Mouse (Mus musculus) embryonic facial prominence, embryonic 13.5 days (tissue): ENCODE measurements at regions not wholly inside any gene's neighbourhood (a gene's known extent, or its start where the extent isn't known, plus 50 kb on each side); places are given as distances from the start of the nearest gene placed in this dataset.

ENCODE experiments used
- ATAC-seq: fragments of 200-750 bp; cut with Nextera tagmentation; 2 replicates; pipeline ENCODE4 v1.8.0; 2017; ENCODE audit warnings: low read depth; ENCODE audit not compliant: insufficient number of reproducible peaks, insufficient read depth, low FRiP score, low TSS enrichment
- H3K27ac ChIP-seq: fragments of 300-500 bp; sonication (generic); 2 replicates; pipeline ENCODE4 v1.5.1; 2015; ENCODE audit warnings: moderate library complexity, mild to moderate bottlenecking, inconsistent platforms
- H3K27me3 ChIP-seq: fragments of 300-500 bp; sonication (generic); 2 replicates; pipeline ENCODE4 v1.6.1; 2015; ENCODE audit warnings: mild to moderate bottlenecking, inconsistent platforms
- H3K36me3 ChIP-seq: fragments of 300-500 bp; sonication (generic); 2 replicates; pipeline ENCODE4 v1.6.1; 2015; ENCODE audit warnings: mild to moderate bottlenecking, inconsistent platforms
- H3K4me1 ChIP-seq: fragments of 300-500 bp; sonication (generic); 2 replicates; pipeline ENCODE4 v1.6.1; 2015; ENCODE audit warnings: inconsistent platforms
- H3K4me2 ChIP-seq: fragments of 300-500 bp; sonication (generic); 2 replicates; pipeline ENCODE4 v1.6.1; 2015; ENCODE audit warnings: moderate library complexity, mild to moderate bottlenecking, inconsistent platforms
- H3K4me3 ChIP-seq: fragments of 300-500 bp; sonication (generic); 2 replicates; pipeline ENCODE4 v1.5.1; 2015; ENCODE audit warnings: mild to moderate bottlenecking, inconsistent platforms
- H3K9ac ChIP-seq: fragments of 300-500 bp; sonication (generic); 2 replicates; pipeline ENCODE4 v1.6.1; 2015; ENCODE audit warnings: mild to moderate bottlenecking, inconsistent platforms
- H3K9me3 ChIP-seq: fragments of 300-500 bp; sonication (generic); 2 replicates; pipeline ENCODE4 v1.6.1; 2016; ENCODE audit warnings: inconsistent platforms
- WGBS: fragments of 180-500 bp; shearing (Covaris S2); methylation state at CpG from one replicate; pipeline ENCODE4 v1.1.7; 2015; ENCODE audit warnings: mixed read lengths; 5-methylcytosine and 5-hydroxymethylcytosine counted together

GRCm38 (mm10) chr1:144314382-144314781, 65.3 kb upstream of the Rgs1 start:
- no peak for ATAC-seq
- Histone ChIP-seq H3K9ac (no peak overlapping the region), H3K4me3 (no peak overlapping the region), H3K9me3 (no peaks in the 10 kb centered on the region), H3K27ac (no peak overlapping the region), H3K4me1 (no peaks in the 10 kb centered on the region), H3K36me3 (no peaks in the 10 kb centered on the region), H3K4me2 (no peak overlapping the region), H3K27me3 (no peaks in the 10 kb centered on the region)
- WGBS, result 69% methylated on average over 2 of the region's 2 CpGs

GRCm38 (mm10) chr1:144313318-144313717, 64.3 kb upstream of the Rgs1 start:
- H3K27ac ChIP-seq, result no peak overlapping the region

DNA sequence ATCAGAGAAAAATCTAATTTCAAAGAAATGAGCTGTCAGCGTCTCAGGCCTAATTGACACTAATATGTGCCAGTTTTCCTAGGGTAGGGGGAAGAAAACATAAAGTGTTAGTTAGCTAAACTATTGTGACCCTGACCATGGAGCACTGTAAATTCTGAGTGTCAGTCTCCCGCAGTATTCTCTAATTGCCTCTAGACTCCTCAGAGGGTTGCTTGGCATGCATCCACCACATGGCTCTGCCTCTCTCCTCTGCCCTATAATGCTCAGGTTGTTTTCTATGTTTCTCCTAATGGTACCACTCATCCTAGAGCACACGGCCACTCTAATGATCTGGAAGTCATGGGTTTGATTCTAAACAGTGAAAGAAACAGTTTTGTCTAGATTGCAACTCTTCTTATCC, 60.9 kb upstream of the Rgs1 start:
- no peaks in the 10 kb centered on the region for H3K4me1 ChIP-seq
- no peak overlapping the region for H3K4me3 ChIP-seq
- H3K4me2 ChIP-seq, result no peak overlapping the region
- WGBS, result 66% methylated on average over 3 of the region's 3 CpGs
- H3K9ac ChIP-seq, result no peak overlapping the region
- no peaks in the 10 kb centered on the region for H3K9me3 ChIP-seq
- no peaks in the 10 kb centered on the region for H3K27me3 ChIP-seq
- no peak for ATAC-seq
- H3K36me3 ChIP-seq, result no peaks in the 10 kb centered on the region
- no peak overlapping the region for H3K27ac ChIP-seq

More at GRCm38 (mm10) chr1:144313318-144313717, 64.3 kb upstream of the Rgs1 start:
- Histone ChIP-seq H3K4me2 (no peak overlapping the region), H3K9me3 (no peaks in the 10 kb centered on the region), H3K9ac (no peak overlapping the region), H3K4me3 (no peak overlapping the region), H3K27me3 (no peaks in the 10 kb centered on the region), H3K4me1 (no peaks in the 10 kb centered on the region), H3K36me3 (no peaks in the 10 kb centered on the region)
- WGBS, result 76% methylated on average over 1 of the region's 1 CpGs
- no peak for ATAC-seq

DNA sequence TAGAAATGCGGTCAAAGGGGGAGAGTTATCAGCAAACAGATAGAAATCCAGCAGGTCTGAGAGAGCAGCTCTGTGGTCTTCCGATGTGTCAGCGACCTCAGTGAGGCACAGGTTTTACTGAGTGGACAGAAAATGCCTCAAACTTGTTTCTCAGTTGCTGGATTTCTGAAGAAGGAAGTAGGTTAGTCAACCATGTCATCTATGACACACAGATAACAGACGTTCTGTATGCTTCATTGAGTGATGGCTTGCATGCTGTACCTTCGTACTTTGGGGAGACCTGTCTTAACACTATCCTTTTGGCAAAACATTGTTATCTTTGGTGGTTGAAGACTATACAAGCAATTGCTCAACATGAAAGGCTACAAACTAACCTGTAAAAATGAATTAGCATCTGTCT, 59.3 kb upstream of the Rgs1 start:
- H3K27ac ChIP-seq, result no peak overlapping the region
- H3K4me2 ChIP-seq, result no peak overlapping the region
- no peak overlapping the region for H3K4me3 ChIP-seq
- H3K36me3 ChIP-seq, result no peaks in the 10 kb centered on the region
- ATAC-seq, result no peak
- H3K9me3 ChIP-seq, result no peaks in the 10 kb centered on the region
- H3K9ac ChIP-seq, result no peak overlapping the region
- no peaks in the 10 kb centered on the region for H3K4me1 ChIP-seq
- 87% methylated on average over 5 of the region's 5 CpGs for WGBS
- H3K27me3 ChIP-seq, result no peaks in the 10 kb centered on the region

GRCm38 (mm10) chr1:144307854-144308285, 58.8 kb upstream of the Rgs1 start:
- H3K4me2 ChIP-seq, result no peak overlapping the region
- H3K36me3 ChIP-seq, result no peaks in the 10 kb centered on the region
- H3K9ac ChIP-seq, result no peak overlapping the region
- no peaks in the 10 kb centered on the region for H3K9me3 ChIP-seq
- no peak overlapping the region for H3K27ac ChIP-seq
- ATAC-seq, result no peak
- no peaks in the 10 kb centered on the region for H3K27me3 ChIP-seq
- no peak overlapping the region for H3K4me3 ChIP-seq
- H3K4me1 ChIP-seq, result no peaks in the 10 kb centered on the region
- WGBS, result 92% methylated on average over 2 of the region's 2 CpGs

GRCm38 (mm10) chr1:144307017-144307853, 58.2 kb upstream of the Rgs1 start:
- 50% methylated on average over 7 of the region's 7 CpGs for WGBS
- H3K4me1 ChIP-seq, result no peaks in the 10 kb centered on the region
- no peak overlapping the region for H3K4me2 ChIP-seq
- no peaks in the 10 kb centered on the region for H3K9me3 ChIP-seq
- no peaks in the 10 kb centered on the region for H3K27me3 ChIP-seq
- H3K4me3 ChIP-seq, result no peak overlapping the region
- H3K36me3 ChIP-seq, result no peaks in the 10 kb centered on the region
- H3K9ac ChIP-seq, result no peak overlapping the region
- H3K27ac ChIP-seq, result no peak overlapping the region
- no peak for ATAC-seq

GRCm38 (mm10) chr1:144306284-144306683, 57.2 kb upstream of the Rgs1 start:
- Histone ChIP-seq H3K27ac (no peak overlapping the region), H3K36me3 (no peaks in the 10 kb centered on the region), H3K9me3 (no peaks in the 10 kb centered on the region), H3K27me3 (no peaks in the 10 kb centered on the region), H3K4me1 (no peaks in the 10 kb centered on the region), H3K4me3 (no peak overlapping the region), H3K4me2 (no peak overlapping the region), H3K9ac (no peak overlapping the region)
- no peak for ATAC-seq
- 65% methylated on average over 2 of the region's 2 CpGs for WGBS

- Histone ChIP-seq H3K9me3 (no peaks in the 10 kb centered on the region), H3K27ac (no peak overlapping the region), H3K9ac (no peak overlapping the region), H3K4me3 (no peak overlapping the region), H3K4me1 (no peaks in the 10 kb centered on the region), H3K4me2 (no peak overlapping the region), H3K36me3 (no peaks in the 10 kb centered on the region), H3K27me3 (no peaks in the 10 kb centered on the region)
- 89% methylated on average over 2 of the region's 2 CpGs for WGBS
- no peak for ATAC-seq
Observed at GRCm38 (mm10) chr1:144300670-144301069, 51.6 kb upstream of the Rgs1 start.
